Comparison of ENCODE assay signal across 8 mouse cellular contexts in genomic region chr6:148993117-148994077, GRCm38 (mm10). TPM values are rescaled to one million over a fixed set of nuclear protein-coding genes. Genes with fewer than 3 reads are reported as not detected.
A peak's percentile ranks its signal among the peaks of the same experiment; 100 is the strongest.
DNase-seq lines count a peak whose midpoint lies in the region; ATAC-seq and TF ChIP-seq lines count a peak whose summit lies in the region.

No protein-coding gene starts in this region.

- WGBS in heart, embryonic 11.5 days (ENCODE audit: insufficient replicate concordance), result 22% methylated on average over 9 of the region's 9 CpGs
- WGBS in forebrain, embryonic 14.5 days, result 12% methylated on average over 9 of the region's 9 CpGs
- 43% methylated on average over 9 of the region's 9 CpGs for WGBS in lung, adult 2 months

- no peak overlapping the region for H3K4me3 ChIP-seq in heart, embryonic 11.5 days (ENCODE audit: low read depth, low read length)
- no peak overlapping the region for H3K4me3 ChIP-seq in forebrain, embryonic 14.5 days (ENCODE audit: low read depth, low read length)
- H3K4me3 ChIP-seq in lung, adult 2 months (replicated peaks; ENCODE audit: extremely low read depth, low read depth, low read length), result no peak overlapping the region

- peaks cover 6% of the 10 kb centered on the region for H3K4me1 ChIP-seq in heart, embryonic 11.5 days (ENCODE audit: control insufficient read depth, insufficient read depth, low read length)
- H3K4me1 ChIP-seq in forebrain, embryonic 14.5 days (ENCODE audit: control insufficient read depth, insufficient read depth, low read length), result peaks cover 8% of the 10 kb centered on the region
- peaks cover 7% of the 10 kb centered on the region; the same call in 1 of the 2 replicates for H3K4me1 ChIP-seq in lung, adult 2 months (ENCODE audit: control insufficient read depth, insufficient read depth, low read length)

- no peak overlapping the region for H3K27ac ChIP-seq in heart, embryonic 11.5 days (ENCODE audit: low read depth, low read length)
- H3K27ac ChIP-seq in forebrain, embryonic 14.5 days (ENCODE audit: low read depth, low read length), result no peak overlapping the region

- H3K9me3 ChIP-seq in heart, embryonic 11.5 days (replicated peaks; ENCODE audit: control insufficient read depth, low read length), result no peaks in the 10 kb centered on the region
- no peaks in the 10 kb centered on the region for H3K9me3 ChIP-seq in forebrain, embryonic 14.5 days (replicated peaks; ENCODE audit: control insufficient read depth, low read length)

- peak; percentile 52; the same call in 1 of the 2 replicates for ATAC-seq in heart, embryonic 11.5 days (replicated peaks; ENCODE audit: insufficient number of reproducible peaks, low FRiP score, low TSS enrichment)
- ATAC-seq in forebrain, embryonic 14.5 days, result peak; percentile 74

- DNase-seq in heart, adult 8-10 months (ENCODE audit: low spot score), result no peak
- peak; percentile 75 for DNase-seq in NIH3T3 (ENCODE audit: low read depth)
- DNase-seq in forebrain, embryonic 14.5 days (ENCODE audit: low spot score), result peak; percentile 67
- peak; percentile 13 for DNase-seq in lung, adult 2 months
- peak; percentile 64 for DNase-seq in splenic B cell, adult 2 months (ENCODE audit: low read depth, low spot score)
- DNase-seq in gastrocnemius, adult 8-10 months (ENCODE audit: low spot score in 2 of 2), result no peak
- DNase-seq in urinary bladder, postnatal 14 days (ENCODE audit: low spot score), result no peak

- H3K36me3 ChIP-seq in heart, embryonic 11.5 days (ENCODE audit: control insufficient read depth, insufficient read depth, low read length), result no peaks in the 10 kb centered on the region; the same call in 1 of the 2 replicates
- peaks cover 34% of the 10 kb centered on the region for H3K36me3 ChIP-seq in forebrain, embryonic 14.5 days (ENCODE audit: control insufficient read depth, insufficient read depth, low read length)
- H3K36me3 ChIP-seq in splenic B cell, adult 2 months (ENCODE audit: control insufficient read depth, insufficient read depth, low read length, poor library complexity, severe bottlenecking), result peaks cover 11% of the 10 kb centered on the region; the same call in 1 of the 2 replicates

- no peak for TF ChIP-seq CTCF in lung, adult 2 months (IDR thresholded peaks at IDR 0.05; ENCODE audit: insufficient read depth, low read length)

- TF ChIP-seq POLR2A in lung, adult 2 months (IDR thresholded peaks at IDR 0.05; ENCODE audit: borderline replicate concordance, extremely low read depth, low read depth, low read length), result no peak

- H3K9ac ChIP-seq in heart, embryonic 11.5 days (ENCODE audit: low read depth, low read length), result no peak overlapping the region
- H3K9ac ChIP-seq in forebrain, embryonic 14.5 days (ENCODE audit: low read length), result no peak overlapping the region; the same call in 1 of the 2 replicates

- H3K4me2 ChIP-seq in heart, embryonic 11.5 days, result no peak overlapping the region
- no peak overlapping the region for H3K4me2 ChIP-seq in forebrain, embryonic 14.5 days (ENCODE audit: low read length)

- no peaks in the 10 kb centered on the region for H3K27me3 ChIP-seq in heart, embryonic 11.5 days (ENCODE audit: control insufficient read depth, insufficient read depth, low read length)
- H3K27me3 ChIP-seq in forebrain, embryonic 14.5 days (replicated peaks; ENCODE audit: control insufficient read depth, insufficient read depth, low read length), result no peaks in the 10 kb centered on the region
- H3K27me3 ChIP-seq in splenic B cell, adult 2 months (ENCODE audit: control insufficient read depth, insufficient read depth, low read length, poor library complexity, severe bottlenecking), result no peaks in the 10 kb centered on the region

RNA-seq across cellular contexts. Expression of gene Sinhcaf, which starts 47.1 kb away (rescaled TPM):
- polyA plus RNA-seq in heart, embryonic 11.5 days (2014; fragmentation: Nextera tagmentation; extraction: Ambion mirVana), result 104 and 113 TPM in 2 replicates
- total RNA-seq in heart, adult 8-10 months (2022), result 1 to 10 TPM; 2.7 to 4.9 (median 4.2) TPM
- 137 and 152 TPM in 2 replicates for polyA plus RNA-seq in forebrain, embryonic 14.5 days (2014; fragmentation: Nextera tagmentation; extraction: Ambion mirVana)
- polyA plus RNA-seq in lung, adult 2 months (2012; rRNA removed), result 3.5 and 5.5 TPM in 2 replicates
- total RNA-seq in gastrocnemius, adult 8-10 months (2022), result under 1 TPM; 0.29 to 0.82 (median 0.59) TPM

Comparison
In these comparisons a context has a peak if more than half of its experiments do, and no peak if none do; other contexts are left out.
1. DNase-seq: peak in NIH3T3 (single experiment), forebrain, embryonic 14.5 days (single experiment), lung, adult 2 months (single experiment) and splenic B cell, adult 2 months (single experiment); none in heart, adult 8-10 months (single experiment), gastrocnemius, adult 8-10 months (0 of 2) and urinary bladder, postnatal 14 days (single experiment).
2. RNA of gene Sinhcaf, which starts 47.1 kb away (polyA plus RNA-seq): 137 to 152 TPM in forebrain, embryonic 14.5 days and 104 to 113 TPM in heart, embryonic 11.5 days; 3.5 to 5.5 TPM in lung, adult 2 months; every median in the first group is over 10 times any median in the second.